Mouse (Mus musculus): ENCODE measurements around the gene Supt6. TPM values are rescaled to one million over a fixed set of nuclear protein-coding genes. Genes with fewer than 3 reads are reported as not detected.
A peak's percentile ranks its signal among the peaks of the same experiment; 100 is the strongest.

The Supt6 gene
- polyA plus RNA-seq, 1 experiment from 2014 or later = 15.2 TPM

DNA sequence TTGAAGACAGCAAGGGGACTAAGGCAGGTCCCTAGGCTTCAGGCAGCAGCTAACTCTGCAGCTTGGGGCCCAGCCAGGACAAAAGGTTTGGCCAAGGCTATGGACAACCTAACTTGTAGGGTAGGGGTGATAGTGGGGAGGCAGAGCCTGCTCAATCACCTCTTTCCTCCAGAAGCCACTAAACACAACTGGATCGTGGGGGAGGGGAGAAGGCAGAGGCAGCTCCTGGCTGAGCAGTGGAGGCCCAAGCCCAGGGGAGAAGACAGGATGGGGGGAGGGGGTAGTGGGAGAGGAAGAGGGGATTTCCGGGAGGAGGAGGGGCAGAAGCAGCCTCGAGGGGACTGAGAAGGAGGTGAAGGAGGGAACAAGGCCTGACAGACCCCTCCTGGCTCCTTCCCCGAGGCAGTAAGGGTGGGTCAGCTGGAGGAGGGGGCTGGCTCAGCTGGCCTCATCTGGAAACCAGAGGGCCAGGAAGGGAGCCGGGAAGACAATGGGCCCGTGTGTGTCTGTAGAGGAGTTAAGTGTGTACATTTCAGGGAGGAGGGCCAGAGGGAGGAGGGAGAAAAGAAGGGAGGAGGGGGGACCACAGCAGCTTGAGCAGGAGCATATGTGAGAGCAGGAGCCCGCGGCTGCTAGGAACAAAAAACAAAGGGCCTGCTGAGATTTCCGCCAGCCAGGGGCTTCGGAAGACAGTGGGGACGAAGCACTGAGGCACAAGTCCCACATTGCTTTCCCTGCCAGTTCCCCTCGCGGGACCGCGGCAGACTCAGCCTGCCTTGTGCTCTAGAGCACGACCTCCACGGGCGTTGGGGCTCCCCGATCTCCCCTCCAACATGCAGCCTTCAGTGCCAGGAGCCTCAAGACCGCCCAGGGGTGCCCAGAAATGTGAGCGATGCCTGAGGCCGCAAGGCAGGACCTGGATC lies 81.8 kb downstream of the Supt6 start:
- peaks cover 35% of the 10 kb centered on the region for H3K4me1 ChIP-seq (ENCODE audit: control insufficient read depth, insufficient read depth, low read length)

DNA sequence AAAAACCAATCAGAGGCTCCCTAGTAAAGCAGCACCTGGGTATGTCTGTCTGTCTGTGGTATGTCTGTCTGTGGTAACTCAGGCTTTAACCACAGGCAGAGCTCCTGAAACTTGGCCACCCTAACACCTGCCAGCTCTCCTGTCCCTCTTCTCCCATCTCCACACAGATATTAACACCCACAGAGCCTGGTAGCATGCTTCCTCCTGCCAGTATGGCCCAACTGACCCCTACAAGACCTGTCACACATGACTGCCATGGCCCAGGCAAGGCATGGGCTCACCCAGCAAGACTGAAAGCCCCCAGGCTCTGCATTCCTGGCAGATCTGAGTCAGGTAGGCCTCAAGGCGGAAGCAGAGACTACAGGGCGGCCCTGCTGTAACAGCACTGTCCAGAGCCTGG lies 82.7 kb downstream of the Supt6 start:
- H3K4me1 ChIP-seq (ENCODE audit: control insufficient read depth, insufficient read depth, low read length) = peaks cover 35% of the 10 kb centered on the region
- H3K27ac ChIP-seq (ENCODE audit: low read depth, low read length) = peak overlapping the region; percentile 97
- H3K36me3 ChIP-seq (ENCODE audit: control insufficient read depth, insufficient read depth, low read length) = peaks cover 30% of the 10 kb centered on the region
- peak overlapping the region; percentile 96 for H3K4me2 ChIP-seq
- H3K4me3 ChIP-seq (ENCODE audit: low read depth, low read length) = peak overlapping the region; percentile 99
- ATAC-seq (replicated peaks; ENCODE audit: insufficient number of reproducible peaks, low FRiP score, low TSS enrichment) = no peak
- no peaks in the 10 kb centered on the region for H3K9me3 ChIP-seq (replicated peaks; ENCODE audit: control insufficient read depth, low read length)
- peak overlapping the region; percentile 98 for H3K9ac ChIP-seq (ENCODE audit: low read depth, low read length)
- no peaks in the 10 kb centered on the region for H3K27me3 ChIP-seq (ENCODE audit: control insufficient read depth, insufficient read depth, low read length)
- WGBS (ENCODE audit: insufficient replicate concordance) = 72% methylated on average over 2 of the region's 2 CpGs

More for the DNA sequence above, 81.8 kb downstream of the Supt6 start:
- Histone ChIP-seq H3K9ac (ENCODE audit: low read depth, low read length) (peak overlapping the region; percentile 98), H3K27me3 (ENCODE audit: control insufficient read depth, insufficient read depth, low read length) (no peaks in the 10 kb centered on the region), H3K4me2 (peak overlapping the region; percentile 96), H3K4me3 (ENCODE audit: low read depth, low read length) (peak overlapping the region; percentile 99), H3K9me3 (replicated peaks; ENCODE audit: control insufficient read depth, low read length) (no peaks in the 10 kb centered on the region), H3K27ac (ENCODE audit: low read depth, low read length) (peak overlapping the region; percentile 97), H3K36me3 (ENCODE audit: control insufficient read depth, insufficient read depth, low read length) (peaks cover 21% of the 10 kb centered on the region)
- ATAC-seq (replicated peaks; ENCODE audit: insufficient number of reproducible peaks, low FRiP score, low TSS enrichment) = peak; percentile 40
- 2% methylated on average over 22 of the region's 22 CpGs for WGBS (ENCODE audit: insufficient replicate concordance)

DNA sequence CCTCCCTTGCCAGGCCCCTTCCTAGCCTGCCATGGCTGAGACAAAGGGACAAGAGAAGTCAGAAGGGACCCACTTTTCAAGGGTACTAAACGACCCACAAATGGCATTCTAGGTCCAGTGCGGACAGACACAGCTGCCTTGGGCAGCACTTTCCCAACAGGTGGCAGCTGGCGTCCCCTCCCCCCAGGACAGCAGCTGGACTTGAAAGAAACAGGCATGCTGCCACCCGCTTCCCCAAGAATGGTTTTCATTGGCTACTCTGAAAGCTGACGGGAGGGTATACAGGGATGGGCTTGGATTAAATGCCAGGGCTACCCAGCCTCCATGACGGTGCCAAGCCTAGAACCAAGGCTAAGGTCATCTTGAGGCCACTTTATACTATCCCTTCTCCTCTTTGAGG lies 83.3 kb downstream of the Supt6 start:
- ATAC-seq (replicated peaks; ENCODE audit: insufficient number of reproducible peaks, low FRiP score, low TSS enrichment) = no peak
- Histone ChIP-seq H3K9ac (ENCODE audit: low read depth, low read length) (no peak overlapping the region), H3K4me1 (ENCODE audit: control insufficient read depth, insufficient read depth, low read length) (peaks cover 35% of the 10 kb centered on the region), H3K4me2 (peak overlapping the region; percentile 96), H3K27me3 (ENCODE audit: control insufficient read depth, insufficient read depth, low read length) (no peaks in the 10 kb centered on the region), H3K9me3 (replicated peaks; ENCODE audit: control insufficient read depth, low read length) (no peaks in the 10 kb centered on the region), H3K27ac (ENCODE audit: low read depth, low read length) (0 out of 2 replicates have a peak overlapping the region, but pooled peaks have one; percentile 15), H3K4me3 (ENCODE audit: low read depth, low read length) (0 out of 2 replicates have a peak overlapping the region, but pooled peaks have one; percentile 3), H3K36me3 (ENCODE audit: control insufficient read depth, insufficient read depth, low read length) (peaks cover 33% of the 10 kb centered on the region)
- 73% methylated on average over 6 of the region's 6 CpGs for WGBS (ENCODE audit: insufficient replicate concordance)

DNA sequence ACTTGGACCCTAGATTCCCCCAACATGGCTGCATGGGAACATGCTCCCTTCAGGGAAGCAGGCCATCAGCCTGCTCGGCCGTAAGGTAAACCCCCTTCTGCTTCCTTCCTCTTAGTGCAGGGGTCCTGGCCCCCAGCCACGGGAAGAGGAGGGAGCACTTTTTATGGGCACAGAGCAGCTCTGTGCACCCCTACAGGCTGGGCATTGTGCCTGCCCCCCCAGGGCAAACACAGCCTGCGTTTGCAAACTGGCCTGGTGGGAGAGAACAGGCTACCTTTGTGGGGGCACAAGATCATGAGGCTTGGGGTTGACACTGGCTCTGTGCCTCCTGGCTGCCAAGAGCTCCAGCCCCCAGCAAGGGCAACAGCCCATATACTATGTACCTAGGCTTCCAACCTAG lies 83.8 kb downstream of the Supt6 start:
- WGBS (ENCODE audit: insufficient replicate concordance) = 65% methylated on average over 4 of the region's 4 CpGs
- Histone ChIP-seq H3K27ac (ENCODE audit: low read depth, low read length) (0 out of 2 replicates have a peak overlapping the region, but pooled peaks have one; percentile 15), H3K4me3 (ENCODE audit: low read depth, low read length) (0 out of 2 replicates have a peak overlapping the region, but pooled peaks have one; percentile 2), H3K4me1 (ENCODE audit: control insufficient read depth, insufficient read depth, low read length) (peaks cover 35% of the 10 kb centered on the region), H3K36me3 (ENCODE audit: control insufficient read depth, insufficient read depth, low read length) (peaks cover 33% of the 10 kb centered on the region), H3K9me3 (replicated peaks; ENCODE audit: control insufficient read depth, low read length) (no peaks in the 10 kb centered on the region), H3K27me3 (ENCODE audit: control insufficient read depth, insufficient read depth, low read length) (no peaks in the 10 kb centered on the region), H3K4me2 (peak overlapping the region; percentile 96), H3K9ac (ENCODE audit: low read depth, low read length) (0 out of 2 replicates have a peak overlapping the region, but pooled peaks have one; percentile 28)
- ATAC-seq (replicated peaks; ENCODE audit: insufficient number of reproducible peaks, low FRiP score, low TSS enrichment) = no peak

DNA sequence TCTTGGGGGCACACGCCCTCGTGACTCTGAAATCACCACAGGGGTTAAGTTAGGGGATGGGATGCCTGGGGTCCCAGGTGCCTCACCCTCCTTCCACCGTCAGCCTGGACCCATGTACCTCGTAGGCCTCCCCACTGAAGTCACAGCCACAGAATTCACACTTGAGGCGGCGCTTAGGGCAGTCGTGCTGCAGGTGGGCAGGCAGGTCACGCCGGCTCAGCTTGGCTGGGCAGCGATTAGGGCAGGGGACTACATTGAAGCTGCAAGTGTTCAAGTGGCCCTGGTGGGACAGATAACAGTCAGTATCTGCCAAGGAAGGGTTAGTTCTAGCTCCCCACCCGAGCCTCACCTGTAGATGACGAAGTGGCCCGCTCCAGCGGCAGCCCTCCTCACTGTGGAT lies 84.6 kb downstream of the Supt6 start:
- Histone ChIP-seq H3K4me3 (ENCODE audit: low read depth, low read length) (no peak overlapping the region), H3K27me3 (ENCODE audit: control insufficient read depth, insufficient read depth, low read length) (no peaks in the 10 kb centered on the region), H3K36me3 (ENCODE audit: control insufficient read depth, insufficient read depth, low read length) (peaks cover 35% of the 10 kb centered on the region), H3K9ac (ENCODE audit: low read depth, low read length) (no peak overlapping the region), H3K4me2 (no peak overlapping the region), H3K27ac (ENCODE audit: low read depth, low read length) (no peak overlapping the region), H3K9me3 (replicated peaks; ENCODE audit: control insufficient read depth, low read length) (no peaks in the 10 kb centered on the region), H3K4me1 (ENCODE audit: control insufficient read depth, insufficient read depth, low read length) (peaks cover 29% of the 10 kb centered on the region)
- ATAC-seq (replicated peaks; ENCODE audit: insufficient number of reproducible peaks, low FRiP score, low TSS enrichment) = no peak
- 86% methylated on average over 14 of the region's 14 CpGs for WGBS (ENCODE audit: insufficient replicate concordance)

DNA sequence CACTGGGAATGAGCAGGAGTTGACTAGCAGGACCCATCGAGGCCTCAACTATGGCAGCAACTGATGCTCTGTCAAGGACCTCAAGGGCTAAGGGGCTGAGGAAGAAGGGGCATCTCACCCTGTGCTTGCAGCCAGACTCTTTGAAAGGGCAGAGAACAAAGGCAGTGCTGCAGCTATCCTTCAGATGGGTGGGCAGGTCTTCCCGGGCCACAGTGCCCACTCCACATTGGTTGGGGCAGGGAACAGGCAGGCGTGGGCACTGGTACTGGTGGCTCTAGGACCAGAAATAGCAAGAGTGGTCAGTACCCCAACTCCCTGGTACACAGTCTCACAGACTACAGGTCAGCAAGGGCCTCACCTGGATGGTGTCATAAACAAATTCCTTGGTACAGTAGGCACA lies 85.1 kb downstream of the Supt6 start:
- Histone ChIP-seq H3K4me2 (no peak overlapping the region), H3K9ac (ENCODE audit: low read depth, low read length) (no peak overlapping the region; the same call in 1 of the 2 replicates), H3K9me3 (replicated peaks; ENCODE audit: control insufficient read depth, low read length) (no peaks in the 10 kb centered on the region), H3K27ac (ENCODE audit: low read depth, low read length) (no peak overlapping the region), H3K4me3 (ENCODE audit: low read depth, low read length) (no peak overlapping the region), H3K36me3 (ENCODE audit: control insufficient read depth, insufficient read depth, low read length) (peaks cover 37% of the 10 kb centered on the region), H3K27me3 (ENCODE audit: control insufficient read depth, insufficient read depth, low read length) (no peaks in the 10 kb centered on the region), H3K4me1 (ENCODE audit: control insufficient read depth, insufficient read depth, low read length) (peaks cover 24% of the 10 kb centered on the region)
- 93% methylated on average over 3 of the region's 3 CpGs for WGBS (ENCODE audit: insufficient replicate concordance)
- ATAC-seq (replicated peaks; ENCODE audit: insufficient number of reproducible peaks, low FRiP score, low TSS enrichment) = no peak

DNA sequence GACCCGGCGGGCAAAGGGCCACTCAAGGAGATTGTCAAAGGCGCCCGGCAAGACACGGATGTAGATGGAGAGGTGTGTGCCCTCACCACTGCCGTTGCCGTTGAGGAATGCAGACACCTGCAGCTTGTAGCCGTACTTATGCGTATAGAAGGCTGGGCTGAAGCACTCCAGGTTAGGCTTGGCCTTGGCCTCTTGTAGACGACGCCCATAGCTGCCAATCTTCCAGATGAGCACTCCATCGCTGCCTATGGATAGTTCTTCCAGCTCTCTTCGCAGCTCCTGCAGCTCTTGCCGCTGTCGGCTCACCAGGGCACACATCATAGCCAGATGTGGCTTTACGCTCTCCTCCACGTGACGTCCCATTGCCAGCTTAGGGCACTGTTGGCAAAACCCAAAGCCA lies 85.6 kb downstream of the Supt6 start:
- no peak overlapping the region for H3K4me3 ChIP-seq (ENCODE audit: low read depth, low read length)
- H3K27ac ChIP-seq (ENCODE audit: low read depth, low read length) = no peak overlapping the region
- 83% methylated on average over 18 of the region's 18 CpGs for WGBS (ENCODE audit: insufficient replicate concordance)
- no peak for ATAC-seq (replicated peaks; ENCODE audit: insufficient number of reproducible peaks, low FRiP score, low TSS enrichment)
- peaks cover 24% of the 10 kb centered on the region for H3K4me1 ChIP-seq (ENCODE audit: control insufficient read depth, insufficient read depth, low read length)
- H3K9me3 ChIP-seq (replicated peaks; ENCODE audit: control insufficient read depth, low read length) = no peaks in the 10 kb centered on the region
- H3K27me3 ChIP-seq (ENCODE audit: control insufficient read depth, insufficient read depth, low read length) = no peaks in the 10 kb centered on the region
- no peak overlapping the region for H3K9ac ChIP-seq (ENCODE audit: low read depth, low read length)
- peaks cover 37% of the 10 kb centered on the region for H3K36me3 ChIP-seq (ENCODE audit: control insufficient read depth, insufficient read depth, low read length)
- no peak overlapping the region for H3K4me2 ChIP-seq

DNA sequence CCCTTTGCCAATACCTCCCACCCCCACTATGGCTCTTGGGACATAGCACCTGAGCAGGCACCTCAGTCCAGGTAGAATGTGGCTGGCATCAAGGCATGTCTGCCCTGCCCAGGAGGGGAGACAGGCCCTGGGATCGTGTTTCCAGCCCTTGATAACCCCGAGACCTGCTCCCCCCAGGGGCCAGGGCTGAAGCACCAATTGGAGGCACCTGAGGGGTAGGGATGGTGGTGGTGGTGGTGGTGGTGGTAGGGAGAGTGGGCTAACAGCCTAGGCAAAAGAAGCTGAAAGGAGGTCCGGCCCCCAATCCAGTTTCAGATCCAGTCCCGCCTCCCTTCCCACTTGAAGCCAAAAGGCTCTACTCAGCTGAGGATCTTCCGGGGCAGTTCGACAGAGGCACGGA lies 86.2 kb downstream of the Supt6 start:
- Histone ChIP-seq H3K4me2 (no peak overlapping the region), H3K4me1 (ENCODE audit: control insufficient read depth, insufficient read depth, low read length) (peaks cover 24% of the 10 kb centered on the region), H3K36me3 (ENCODE audit: control insufficient read depth, insufficient read depth, low read length) (peaks cover 37% of the 10 kb centered on the region), H3K27me3 (ENCODE audit: control insufficient read depth, insufficient read depth, low read length) (no peaks in the 10 kb centered on the region), H3K9me3 (replicated peaks; ENCODE audit: control insufficient read depth, low read length) (no peaks in the 10 kb centered on the region), H3K4me3 (ENCODE audit: low read depth, low read length) (no peak overlapping the region), H3K9ac (ENCODE audit: low read depth, low read length) (no peak overlapping the region), H3K27ac (ENCODE audit: low read depth, low read length) (no peak overlapping the region)
- ATAC-seq (replicated peaks; ENCODE audit: insufficient number of reproducible peaks, low FRiP score, low TSS enrichment) = no peak
- 64% methylated on average over 7 of the region's 7 CpGs for WGBS (ENCODE audit: insufficient replicate concordance)

Measured in heart, embryonic 11.5 days (tissue).